In the genomic region with DNA sequence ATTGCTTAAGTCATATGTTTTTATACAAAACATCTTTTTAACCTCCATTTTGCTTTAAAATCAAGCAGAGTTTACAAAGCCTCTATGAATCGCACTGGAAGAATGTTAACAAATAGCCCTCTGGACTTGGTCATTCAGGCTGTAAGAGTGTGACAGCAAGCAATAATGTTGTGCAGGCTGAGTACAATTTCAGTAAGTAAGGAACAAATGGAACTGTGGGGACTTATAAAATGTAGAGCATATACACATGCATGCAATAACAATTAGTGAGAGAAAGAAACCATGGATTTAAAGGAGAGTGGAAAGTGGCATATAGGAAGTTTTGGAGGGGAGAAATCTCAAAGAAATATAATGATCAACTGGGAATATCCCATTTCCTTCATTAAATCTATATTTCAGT, we compare ENCODE assay signal across 24 mouse cellular contexts.
"Had no signal": no experiment of that assay in that cellular context is flagged by ENCODE, and none has a peak within 500 bp of the region (broad histone marks: within the 10 kb centered on the region; RNA-seq: fewer than 3 reads in every experiment).

No protein-coding gene starts in this region.

- H3K4me3 ChIP-seq: gastrocnemius, adult 2 months; heart, embryonic 10.5 days; heart, embryonic 12.5 days; hindbrain, embryonic 10.5 days; hindbrain, embryonic 12.5 days; layer of hippocampus, adult 2 months; left cerebral cortex, adult 2 months; liver, embryonic 13.5 days had no signal

- DNase-seq: gastrocnemius, adult 2 months; gastrocnemius, postnatal 10 days; gastrocnemius, postnatal 25 days; heart, adult 18-20 months; heart, postnatal 10 days; heart, postnatal 4 days; kidney, adult 18-20 months; kidney, adult 8-10 months; kidney, postnatal 10 days; kidney, postnatal 25 days; kidney, postnatal 4 days; liver; liver, embryonic 13.5 days had no signal

- ATAC-seq: hindbrain, embryonic 16.5 days; inflammation-experienced regulatory T-cells, adult 6 months; intestine, postnatal 0 days had no signal

- H3K4me1 ChIP-seq: liver, embryonic 13.5 days had no signal

- H3K9ac ChIP-seq: heart, embryonic 12.5 days; hindbrain, embryonic 12.5 days; hindbrain, embryonic 14.5 days; liver, embryonic 13.5 days had no signal

- H3K9me3 ChIP-seq: heart, embryonic 10.5 days; heart, embryonic 12.5 days; hindbrain, embryonic 10.5 days; hindbrain, embryonic 12.5 days; liver, embryonic 13.5 days had no signal

- H3K4me2 ChIP-seq: heart, embryonic 12.5 days; hindbrain, embryonic 12.5 days; hindbrain, embryonic 14.5 days; liver, embryonic 11.5 days; liver, embryonic 13.5 days had no signal

- H3K27ac ChIP-seq: gastrocnemius, adult 2 months; heart, embryonic 10.5 days; hindbrain, embryonic 10.5 days; hindbrain, embryonic 12.5 days; hindbrain, embryonic 14.5 days; layer of hippocampus, adult 2 months; left cerebral cortex, adult 2 months; liver, embryonic 13.5 days had no signal

- H3K36me3 ChIP-seq: heart, embryonic 10.5 days; heart, embryonic 12.5 days; hindbrain, embryonic 10.5 days; hindbrain, embryonic 12.5 days; liver, embryonic 13.5 days had no signal

- H3K27me3 ChIP-seq: heart, embryonic 12.5 days; hindbrain, embryonic 12.5 days; liver, embryonic 13.5 days had no signal
